Mouse (Mus musculus): ENCODE data around the gene Chtop. TPM values are rescaled to one million over a fixed set of nuclear protein-coding genes. Genes with fewer than 3 reads are reported as not detected.

Gene Chtop
- total and polyA plus RNA-seq, 3 experiments = 201 to 320 TPM; not detected in 1

- no peaks in the 10 kb centered on the region for H3K79me2 ChIP-seq (ENCODE audit: control insufficient read depth, insufficient read depth, low read length, poor library complexity)
- no peak for DNase-seq (ENCODE audit: low read depth, low spot score)
- H3K9me3 ChIP-seq (replicated peaks; ENCODE audit: insufficient read depth, low read length) = no peaks in the 10 kb centered on the region
- H3K4me3 ChIP-seq (ENCODE audit: control insufficient read depth in 1 of 2, insufficient read depth in 1 of 2, low read depth in 2 of 2, low read length in 2 of 2) = no peak within 1 kb of the TSS
- H3K27me3 ChIP-seq (ENCODE audit: control insufficient read depth in 1 of 2, insufficient read depth in 2 of 2, low read length in 2 of 2) = peaks cover 8 to 12% of the 10 kb centered on the region in 2 experiments
- no peak within 1 kb of the TSS for H3K27ac ChIP-seq (ENCODE audit: control insufficient read depth, low read depth, low read length)
- no peak for TF ChIP-seq POLR2A (IDR thresholded peaks at IDR 0.05; ENCODE audit: control insufficient read depth in 1 of 2, insufficient read depth in 1 of 2, low read depth in 1 of 2, low read length in 2 of 2, poor library complexity in 1 of 2)
- H3K9ac ChIP-seq (ENCODE audit: control insufficient read depth, low read depth, low read length, poor library complexity, severe bottlenecking) = no peak within 1 kb of the TSS
- H3K4me1 ChIP-seq (ENCODE audit: control insufficient read depth in 1 of 2, insufficient read depth in 2 of 2, low read length in 2 of 2) = no peaks in the 10 kb centered on the region
- no peaks in the 10 kb centered on the region for H3K36me3 ChIP-seq (ENCODE audit: control insufficient read depth in 1 of 2, insufficient read depth in 2 of 2, low read length in 2 of 2)
These were observed 43.5 kb downstream of the Chtop start, which contains the start of gene Npr1 for GRCm38 (mm10) chr3:90465686-90466310. Gene Npr1 (minus strand): TSS chr3:90465866.

GRCm38 (mm10) chr3:90465081-90465685, 44.1 kb downstream of the Chtop start:
- Histone ChIP-seq H3K4me3 (ENCODE audit: control insufficient read depth in 1 of 2, insufficient read depth in 1 of 2, low read depth in 2 of 2, low read length in 2 of 2) (no peak overlapping the region), H3K79me2 (ENCODE audit: control insufficient read depth, insufficient read depth, low read length, poor library complexity) (no peaks in the 10 kb centered on the region), H3K9ac (ENCODE audit: control insufficient read depth, low read depth, low read length, poor library complexity, severe bottlenecking) (no peak overlapping the region), H3K36me3 (ENCODE audit: control insufficient read depth in 1 of 2, insufficient read depth in 2 of 2, low read length in 2 of 2) (no peaks in the 10 kb centered on the region), H3K27ac (ENCODE audit: control insufficient read depth, low read depth, low read length) (no peak overlapping the region), H3K9me3 (replicated peaks; ENCODE audit: insufficient read depth, low read length) (no peaks in the 10 kb centered on the region), H3K4me1 (ENCODE audit: control insufficient read depth in 1 of 2, insufficient read depth in 2 of 2, low read length in 2 of 2) (no peaks in the 10 kb centered on the region), H3K27me3 (ENCODE audit: control insufficient read depth in 1 of 2, insufficient read depth in 2 of 2, low read length in 2 of 2) (peaks cover 8 to 12% of the 10 kb centered on the region in 2 experiments)
- DNase-seq (ENCODE audit: low read depth, low spot score) = no peak
- TF ChIP-seq ZKSCAN1 (IDR thresholded peaks at IDR 0.05; ENCODE audit: low read depth, low read length) = no peak
- TF ChIP-seq CTCF (IDR thresholded peaks at IDR 0.05 in 2 of 3, conservative IDR thresholded peaks at IDR 0.05 in 1 of 3; ENCODE audit: control insufficient read depth in 1 of 3, insufficient read depth in 1 of 3, low read depth in 2 of 3, low read length in 3 of 3, poor library complexity in 1 of 3, severe bottlenecking in 1 of 3) = no peak
- TF ChIP-seq BHLHE40 (IDR thresholded peaks at IDR 0.05; ENCODE audit: borderline replicate concordance, low read depth, low read length) = no peak
- TF ChIP-seq GABPA (IDR thresholded peaks at IDR 0.05; ENCODE audit: low read depth, low read length) = no peak
- no peak for TF ChIP-seq JUND (IDR thresholded peaks at IDR 0.05; ENCODE audit: low read depth, low read length)
- TF ChIP-seq USF2 (IDR thresholded peaks at IDR 0.05; ENCODE audit: borderline replicate concordance in 1 of 2, insufficient read depth in 1 of 2, low read depth in 1 of 2, low read length in 2 of 2) = no peak
- no peak for TF ChIP-seq TCF12 (IDR thresholded peaks at IDR 0.05; ENCODE audit: low read depth, low read length)
- no peak for TF ChIP-seq TAL1 (IDR thresholded peaks at IDR 0.05; ENCODE audit: low read length)
- TF ChIP-seq RCOR1 (IDR thresholded peaks at IDR 0.05; ENCODE audit: low read depth, low read length) = no peak
- no peak for TF ChIP-seq ZMIZ1 (IDR thresholded peaks at IDR 0.05; ENCODE audit: low read depth, low read length)
- TF ChIP-seq POLR2A (IDR thresholded peaks at IDR 0.05; ENCODE audit: control insufficient read depth in 1 of 2, insufficient read depth in 1 of 2, low read depth in 1 of 2, low read length in 2 of 2, poor library complexity in 1 of 2) = no peak

- Histone ChIP-seq H3K9ac (ENCODE audit: control insufficient read depth, low read depth, low read length, poor library complexity, severe bottlenecking) (no peak overlapping the region), H3K36me3 (ENCODE audit: control insufficient read depth in 1 of 2, insufficient read depth in 2 of 2, low read length in 2 of 2) (no peaks in the 10 kb centered on the region), H3K4me3 (ENCODE audit: control insufficient read depth in 1 of 2, insufficient read depth in 1 of 2, low read depth in 2 of 2, low read length in 2 of 2) (no peak overlapping the region), H3K27ac (ENCODE audit: control insufficient read depth, low read depth, low read length) (no peak overlapping the region), H3K79me2 (ENCODE audit: control insufficient read depth, insufficient read depth, low read length, poor library complexity) (no peaks in the 10 kb centered on the region), H3K9me3 (replicated peaks; ENCODE audit: insufficient read depth, low read length) (no peaks in the 10 kb centered on the region), H3K4me1 (ENCODE audit: control insufficient read depth in 1 of 2, insufficient read depth in 2 of 2, low read length in 2 of 2) (no peaks in the 10 kb centered on the region), H3K27me3 (ENCODE audit: control insufficient read depth in 1 of 2, insufficient read depth in 2 of 2, low read length in 2 of 2) (peaks cover 8 to 12% of the 10 kb centered on the region in 2 experiments)
- no peak for DNase-seq (ENCODE audit: low read depth, low spot score)
- TF ChIP-seq BHLHE40 (IDR thresholded peaks at IDR 0.05; ENCODE audit: borderline replicate concordance, low read depth, low read length) (no peak), TBP (IDR thresholded peaks at IDR 0.05; ENCODE audit: low read depth, low read length) (no peak), KAT2A (conservative IDR thresholded peaks at IDR 0.05; ENCODE audit: low read depth, low read length) (no peak), MEF2A (IDR thresholded peaks at IDR 0.05; ENCODE audit: extremely low read depth, insufficient replicate concordance, low read depth, low read length, poor library complexity, severe bottlenecking) (no peak), TAL1 (IDR thresholded peaks at IDR 0.05; ENCODE audit: low read length) (no peak), GATA1 (IDR thresholded peaks at IDR 0.05; ENCODE audit: low read depth, low read length) (no peak), MAFK (IDR thresholded peaks at IDR 0.05; ENCODE audit: borderline replicate concordance, low read depth, low read length) (no peak), HCFC1 (IDR thresholded peaks at IDR 0.05; ENCODE audit: low read depth, low read length) (no peak), SMC3 (IDR thresholded peaks at IDR 0.05; ENCODE audit: low read depth, low read length) (no peak), E2F4 (IDR thresholded peaks at IDR 0.05; ENCODE audit: borderline replicate concordance, low read depth, low read length) (no peak), JUND (IDR thresholded peaks at IDR 0.05; ENCODE audit: low read depth, low read length) (no peak)
These were observed 44.7 kb downstream of the Chtop start for GRCm38 (mm10) chr3:90464552-90465080.

Data from MEL (cell line).